Mouse (Mus musculus) left cerebral cortex, adult 18-20 months (tissue): ENCODE data around the gene Ptpn1. TPM values are rescaled to one million over a fixed set of nuclear protein-coding genes. Genes with fewer than 3 reads are reported as not detected.

Experiments
- DNase-seq, 2 experiments: peaks; one replicate each; pipeline ENCODE4 v3.0.0; 2021 to 2022; ENCODE audit warnings: low spot score in 2 of 2, mixed read lengths in 1 of 2
- total RNA-seq, 2 experiments: library from RNA; stranded (reverse); gene quantifications; 2 replicates each; pipeline ENCODE4 v1.2.3; 2021

The Ptpn1 gene
- total RNA-seq, 2 experiments from 2014 or later = 60.8 to 62.7 TPM

GRCm38 (mm10) chr2:167942926-167943633 lies 11.2 kb downstream of the Ptpn1 start:
- DNase-seq = peak; percentile 35 to 40

- no peak for DNase-seq
Observed at GRCm38 (mm10) chr2:167944193-167944592, 12.3 kb downstream of the Ptpn1 start.

- DNase-seq = no peak
Observed at GRCm38 (mm10) chr2:167945451-167945850, 13.6 kb downstream of the Ptpn1 start.

GRCm38 (mm10) chr2:167947251-167947650 lies 15.4 kb downstream of the Ptpn1 start:
- no peak for DNase-seq

GRCm38 (mm10) chr2:167948047-167948446 lies 16.2 kb downstream of the Ptpn1 start:
- no peak for DNase-seq

- DNase-seq = no peak
Observed at GRCm38 (mm10) chr2:167948557-167948956, 16.7 kb downstream of the Ptpn1 start.

- no peak for DNase-seq
Observed at GRCm38 (mm10) chr2:167949250-167949649, 17.4 kb downstream of the Ptpn1 start.

GRCm38 (mm10) chr2:167949808-167950207 lies 18.0 kb downstream of the Ptpn1 start:
- no peak for DNase-seq

- no peak for DNase-seq
Observed at GRCm38 (mm10) chr2:167950681-167951080, 18.8 kb downstream of the Ptpn1 start.

- no peak for DNase-seq
Observed at GRCm38 (mm10) chr2:167951301-167952211, 19.7 kb downstream of the Ptpn1 start.

- DNase-seq = no peak
Observed at GRCm38 (mm10) chr2:167953819-167954218, 22.0 kb downstream of the Ptpn1 start.

- no peak for DNase-seq
Observed at GRCm38 (mm10) chr2:167954928-167955327, 23.1 kb downstream of the Ptpn1 start.

- no peak for DNase-seq
Observed at GRCm38 (mm10) chr2:167957539-167957938, 25.7 kb downstream of the Ptpn1 start.

GRCm38 (mm10) chr2:167958082-167958788 lies 26.4 kb downstream of the Ptpn1 start:
- no peak for DNase-seq

- DNase-seq = no peak
Observed at GRCm38 (mm10) chr2:167958843-167959242, 27.0 kb downstream of the Ptpn1 start.

- DNase-seq = no peak
Observed at GRCm38 (mm10) chr2:167959384-167959911, 27.6 kb downstream of the Ptpn1 start.

- DNase-seq = no peak
Observed at GRCm38 (mm10) chr2:167959996-167960395, 28.1 kb downstream of the Ptpn1 start.

GRCm38 (mm10) chr2:167960584-167960983 lies 28.7 kb downstream of the Ptpn1 start:
- no peak for DNase-seq

- DNase-seq = no peak
Observed at GRCm38 (mm10) chr2:167962347-167962746, 30.5 kb downstream of the Ptpn1 start.

- peak; percentile 35 to 63 for DNase-seq
Observed at GRCm38 (mm10) chr2:167963176-167963575, 31.3 kb downstream of the Ptpn1 start.

- DNase-seq = no peak
Observed at GRCm38 (mm10) chr2:167963778-167964300, 32.0 kb downstream of the Ptpn1 start.
